Mouse (Mus musculus): ENCODE data around the gene Iqsec1. TPM values are rescaled to one million over a fixed set of nuclear protein-coding genes. Genes with fewer than 3 reads are reported as not detected.

Gene Iqsec1
- total RNA-seq, 2 experiments from 2014 or later, result 63.8 to 111 TPM

DNA sequence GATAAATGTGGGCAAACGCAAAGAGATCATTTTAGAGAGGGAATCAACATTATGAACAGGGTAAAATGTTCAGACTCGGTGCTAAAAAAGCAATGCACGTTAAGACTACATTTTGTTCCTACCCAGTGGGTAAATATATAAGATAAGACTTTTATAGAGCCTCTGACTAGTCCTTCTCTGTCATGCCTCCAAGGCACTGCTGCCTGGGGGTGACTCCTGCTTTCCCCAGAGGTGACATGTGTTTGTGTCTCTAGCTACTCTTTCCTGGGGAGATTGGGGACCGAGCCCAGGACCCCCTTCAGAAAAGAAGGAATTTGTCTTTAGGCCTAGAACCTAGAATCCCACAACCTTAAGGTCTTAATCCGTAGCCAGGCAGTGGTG lies 365.0 kb downstream of the Iqsec1 start:
- Histone ChIP-seq H3K27ac (peak overlapping the region; percentile 92), H3K4me3 (no peak overlapping the region)
- TF ChIP-seq CTCF (IDR thresholded peaks at IDR 0.05), result no peak
- intact Hi-C loops (cut with DNase I), result no loop called here
- no peak for DNase-seq

DNA sequence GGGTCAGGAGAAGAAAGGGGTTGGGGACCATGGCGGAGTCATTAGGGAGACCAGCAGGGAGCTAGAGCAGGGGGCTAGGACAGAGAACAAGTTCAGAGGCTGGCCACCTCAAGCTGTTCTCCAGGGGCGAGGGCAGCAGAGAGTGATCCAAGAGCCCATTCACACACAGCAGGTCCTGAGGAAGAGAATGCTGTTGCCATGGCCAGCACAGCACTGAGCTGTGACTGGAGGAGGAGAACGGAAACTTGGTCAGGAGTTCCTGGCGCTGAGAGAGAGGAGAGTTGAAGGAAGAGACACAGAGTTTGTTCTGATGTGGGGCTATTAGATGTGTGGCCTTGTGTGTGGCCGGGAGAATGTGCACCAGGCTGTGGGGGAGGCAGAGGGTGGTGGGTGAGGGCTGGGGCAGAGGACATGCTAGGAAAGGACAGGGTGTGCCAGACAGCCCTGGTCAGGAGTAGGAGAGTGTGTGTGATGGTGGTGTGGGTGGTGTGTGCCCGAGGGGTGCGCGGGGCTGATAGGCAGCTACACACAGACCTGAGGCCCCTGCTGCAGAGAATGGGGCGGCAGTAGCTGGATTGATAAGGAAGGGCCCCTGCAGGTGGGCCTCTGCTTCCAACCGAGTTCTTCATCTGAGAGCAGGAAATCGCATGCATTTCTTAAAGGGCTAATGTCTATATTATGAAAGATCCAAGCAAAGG lies 365.6 kb downstream of the Iqsec1 start:
- intact Hi-C loops (cut with DNase I), result no loop called here
- Histone ChIP-seq H3K27ac (peak overlapping the region; percentile 92), H3K4me3 (peak overlapping the region; percentile 65)
- DNase-seq, result no peak
- TF ChIP-seq CTCF (IDR thresholded peaks at IDR 0.05), result no peak

DNA sequence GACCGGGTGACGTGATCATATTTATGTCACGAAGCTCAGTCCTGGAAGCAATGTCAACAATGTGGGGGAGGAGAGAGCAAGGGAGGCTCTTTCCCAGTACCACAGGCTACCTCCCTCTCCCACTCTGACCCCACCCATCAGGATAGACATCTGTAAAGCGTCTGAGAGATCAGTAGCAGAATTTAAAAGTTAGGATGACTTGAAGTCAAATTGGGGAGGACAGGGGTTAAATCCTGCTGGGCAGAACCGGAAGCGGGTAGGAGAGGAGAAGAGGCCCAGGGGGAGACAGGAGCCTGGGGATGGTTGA lies 366.9 kb downstream of the Iqsec1 start:
- Histone ChIP-seq H3K4me3 (peak overlapping the region; percentile 65), H3K27ac (peak overlapping the region; percentile 92)
- intact Hi-C loops (cut with DNase I), result no loop called here
- no peak for DNase-seq
- TF ChIP-seq CTCF (IDR thresholded peaks at IDR 0.05), result no peak

DNA sequence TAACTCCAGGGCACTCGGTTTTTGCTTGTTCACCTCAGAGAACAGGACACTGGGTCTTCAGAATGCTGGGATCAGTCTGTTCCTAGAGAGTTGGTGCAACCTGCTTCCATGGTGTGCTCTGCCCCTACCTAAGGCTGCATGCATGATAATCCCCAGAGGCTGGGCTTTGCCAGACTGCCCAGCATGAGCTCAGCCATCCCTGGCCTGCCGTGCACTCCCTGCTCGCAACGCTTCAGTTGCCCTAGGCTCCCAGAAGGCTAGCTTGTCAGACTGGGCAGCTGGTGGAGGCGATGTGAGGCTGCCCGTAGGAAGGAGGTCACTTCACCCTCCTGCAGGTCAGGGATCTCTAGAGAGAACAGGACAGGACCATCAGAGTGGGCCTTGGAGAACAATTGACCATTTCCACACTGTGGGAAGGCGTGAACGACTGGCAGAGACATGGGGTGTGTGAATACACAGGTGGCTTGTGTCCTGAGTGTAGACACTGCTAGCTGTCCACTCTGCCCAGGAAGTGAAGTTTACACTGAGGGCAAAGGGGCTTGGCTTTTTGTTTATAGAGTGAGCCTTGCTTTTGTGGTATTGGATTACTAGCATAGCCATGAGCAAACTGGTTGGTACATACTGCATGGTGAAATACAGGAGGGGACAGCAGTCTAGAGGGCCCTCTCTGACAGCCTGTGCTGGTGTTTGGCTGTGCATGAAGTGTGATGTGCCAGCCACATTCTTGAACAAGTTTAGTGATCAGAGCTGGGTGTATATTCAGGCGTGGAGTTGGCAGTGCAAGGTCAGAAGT lies 367.5 kb downstream of the Iqsec1 start:
- H3K27ac ChIP-seq, result peak overlapping the region; percentile 92
- peak overlapping the region; percentile 65 for H3K4me3 ChIP-seq

DNA sequence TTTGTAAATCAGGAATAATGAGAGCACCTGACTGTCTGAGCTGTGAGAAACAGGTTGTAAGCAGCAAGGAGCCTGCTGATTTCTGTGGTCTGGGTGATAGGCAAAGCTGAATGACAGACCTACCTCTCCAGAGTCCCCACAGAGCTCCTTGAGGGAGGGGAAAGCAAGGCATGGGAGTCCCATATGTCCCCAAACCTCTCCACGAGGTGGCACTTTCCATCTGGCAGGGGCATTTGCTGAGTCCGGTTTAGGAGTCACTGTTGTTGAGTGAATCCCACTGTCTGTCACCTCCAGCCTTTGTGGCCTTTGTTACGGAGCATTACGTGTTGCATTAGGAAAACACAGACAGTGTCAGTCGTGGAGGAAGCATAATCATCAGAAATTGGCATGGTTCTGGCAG lies 368.5 kb downstream of the Iqsec1 start:
- Histone ChIP-seq H3K27ac (peak overlapping the region; percentile 92), H3K4me3 (peak overlapping the region; percentile 65)
- DNase-seq, result no peak
- TF ChIP-seq CTCF (IDR thresholded peaks at IDR 0.05), result no peak
- intact Hi-C loops (cut with DNase I), result no loop called here

More for the DNA sequence above, 367.5 kb downstream of the Iqsec1 start:
- TF ChIP-seq CTCF (IDR thresholded peaks at IDR 0.05), result no peak
- intact Hi-C loops (cut with DNase I), result no loop called here
- DNase-seq, result no peak

DNA sequence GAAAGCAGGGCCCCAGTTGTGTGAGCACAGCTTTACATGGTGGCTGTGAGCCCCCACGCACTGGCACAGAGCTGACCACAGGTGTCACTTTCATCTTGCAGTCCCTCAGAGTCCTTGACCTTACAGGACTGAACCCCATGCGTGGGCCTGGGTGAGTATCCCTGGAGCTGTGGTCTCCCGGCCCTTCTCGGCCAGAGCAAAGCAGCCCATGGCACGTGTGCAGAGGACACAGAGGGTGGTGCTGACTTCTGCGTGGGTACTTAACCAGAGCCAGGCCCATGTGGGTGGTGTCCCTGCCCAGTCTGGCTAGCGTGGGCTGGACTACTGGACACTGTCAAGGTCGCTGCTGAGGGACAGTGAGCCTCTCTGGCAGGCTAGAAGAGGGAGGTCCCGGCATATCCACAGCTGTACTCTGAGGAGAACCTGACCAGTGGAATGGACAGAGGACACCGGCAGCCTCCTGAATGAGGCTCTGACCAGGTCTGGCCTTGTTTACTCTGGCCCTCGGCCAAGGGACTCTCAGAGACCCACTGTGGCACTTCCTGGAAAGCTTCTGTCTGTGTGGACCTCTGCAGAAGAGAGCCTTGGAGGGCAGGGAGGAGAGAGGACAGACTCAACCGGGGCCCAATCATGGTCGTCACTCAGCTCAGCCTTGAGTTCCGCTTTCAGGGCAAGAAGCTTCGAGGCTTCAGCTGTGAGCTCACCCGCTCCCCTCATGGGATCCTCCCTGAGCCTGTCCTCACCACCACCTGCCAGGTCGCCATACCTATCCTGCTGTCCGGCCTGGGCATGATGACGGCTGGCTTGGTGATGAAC lies 369.5 kb downstream of the Iqsec1 start:
- DNase-seq, result peak; percentile 68
- H3K4me3 ChIP-seq, result peak overlapping the region; percentile 65
- no peak for TF ChIP-seq CTCF (IDR thresholded peaks at IDR 0.05)
- peak overlapping the region; percentile 92 for H3K27ac ChIP-seq
- intact Hi-C loops (cut with DNase I), result no loop called here

DNA sequence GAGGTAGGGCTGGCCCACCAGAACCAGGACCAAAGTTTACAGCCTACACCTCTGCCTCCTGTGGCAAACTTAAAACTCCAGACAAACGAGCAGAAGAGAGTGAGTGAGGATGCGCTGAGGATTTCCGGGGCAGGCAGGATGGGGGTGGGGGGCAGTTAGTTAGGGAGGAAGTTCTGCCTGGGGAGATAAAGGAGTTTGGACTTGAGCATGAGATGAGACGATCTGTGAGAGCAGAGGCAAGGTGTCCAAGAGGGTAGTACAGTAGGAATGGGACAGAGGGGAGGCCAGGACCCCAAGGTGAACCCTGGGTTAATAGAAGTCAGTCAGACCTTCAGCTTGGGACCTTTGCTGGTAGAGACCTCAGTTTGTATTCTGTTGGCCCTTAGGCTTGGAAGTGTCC lies 370.2 kb downstream of the Iqsec1 start:
- Histone ChIP-seq H3K4me3 (peak overlapping the region; percentile 65), H3K27ac (peak overlapping the region; percentile 92)
- no peak for DNase-seq
- intact Hi-C loops (cut with DNase I), result no loop called here
- TF ChIP-seq CTCF (IDR thresholded peaks at IDR 0.05), result no peak

DNA sequence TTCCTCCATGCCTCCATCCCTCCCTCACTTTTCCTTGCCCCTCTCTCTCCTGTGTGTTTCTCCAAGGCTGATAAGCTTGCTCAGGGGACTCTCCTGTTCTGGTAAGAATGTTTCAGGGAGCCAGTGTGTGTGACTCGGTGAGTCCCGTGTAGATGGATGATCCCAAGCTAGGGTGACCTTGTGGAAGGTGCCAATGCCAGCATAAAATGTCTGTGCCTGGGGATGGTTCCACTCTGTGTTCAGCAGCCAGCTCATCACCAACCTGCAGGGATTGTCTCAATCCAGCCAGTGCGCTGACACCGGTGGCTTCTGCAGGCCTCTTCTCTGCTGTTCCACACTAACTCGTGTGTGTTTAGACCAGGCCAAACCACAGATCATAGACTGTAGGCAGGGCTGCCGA lies 372.0 kb downstream of the Iqsec1 start:
- TF ChIP-seq CTCF (IDR thresholded peaks at IDR 0.05), result no peak
- H3K27ac ChIP-seq, result peak overlapping the region; percentile 92
- DNase-seq, result no peak
- intact Hi-C loops (cut with DNase I), result no loop called here
- H3K4me3 ChIP-seq, result peak overlapping the region; percentile 50

DNA sequence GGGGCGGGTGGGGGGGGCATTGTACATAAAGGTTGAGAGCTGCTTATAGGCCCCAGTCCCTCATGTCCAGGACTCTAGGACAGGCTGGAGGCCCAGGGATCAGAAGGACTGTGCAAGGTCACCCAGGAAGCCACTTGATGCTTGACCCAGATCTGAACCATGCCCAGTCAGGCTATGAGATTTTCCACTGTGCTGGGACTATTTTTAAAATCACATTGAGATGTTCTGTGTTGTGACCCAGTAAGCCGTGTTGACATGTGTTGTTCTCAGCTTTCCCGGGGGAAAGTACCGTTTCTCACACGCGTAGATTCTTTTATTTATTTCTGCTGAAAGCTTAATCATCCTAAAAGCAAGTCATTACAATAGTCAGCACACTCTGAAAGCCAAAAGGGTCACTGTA lies 372.5 kb downstream of the Iqsec1 start:
- Histone ChIP-seq H3K27ac (peak overlapping the region; percentile 92), H3K4me3 (peak overlapping the region; percentile 50)
- intact Hi-C loops (cut with DNase I), result no loop called here
- no peak for TF ChIP-seq CTCF (IDR thresholded peaks at IDR 0.05)
- DNase-seq, result peak; percentile 77

DNA sequence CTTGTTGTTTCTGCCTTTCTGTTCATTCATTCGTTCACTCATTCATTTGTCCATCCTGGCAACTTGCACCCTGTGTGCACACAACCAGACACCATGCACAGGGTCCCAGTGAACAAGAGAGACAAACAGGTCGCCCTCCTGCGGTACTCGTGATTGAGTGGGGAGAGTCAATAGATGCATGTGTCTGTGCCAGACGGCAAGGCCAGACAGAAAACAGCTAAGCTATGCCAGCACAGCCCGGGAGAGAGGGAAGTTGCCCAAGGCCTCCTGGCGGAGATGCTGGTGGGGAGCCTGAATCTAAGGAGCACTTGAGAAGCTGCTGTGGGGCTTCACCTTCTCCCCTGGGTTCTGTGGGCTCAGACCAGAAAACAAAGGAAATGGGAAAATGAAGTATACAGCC lies 373.1 kb downstream of the Iqsec1 start:
- no peak overlapping the region for H3K4me3 ChIP-seq
- peak; percentile 60 for DNase-seq
- intact Hi-C loops (cut with DNase I), result no loop called here
- peak overlapping the region; percentile 92 for H3K27ac ChIP-seq
- no peak for TF ChIP-seq CTCF (IDR thresholded peaks at IDR 0.05)

DNA sequence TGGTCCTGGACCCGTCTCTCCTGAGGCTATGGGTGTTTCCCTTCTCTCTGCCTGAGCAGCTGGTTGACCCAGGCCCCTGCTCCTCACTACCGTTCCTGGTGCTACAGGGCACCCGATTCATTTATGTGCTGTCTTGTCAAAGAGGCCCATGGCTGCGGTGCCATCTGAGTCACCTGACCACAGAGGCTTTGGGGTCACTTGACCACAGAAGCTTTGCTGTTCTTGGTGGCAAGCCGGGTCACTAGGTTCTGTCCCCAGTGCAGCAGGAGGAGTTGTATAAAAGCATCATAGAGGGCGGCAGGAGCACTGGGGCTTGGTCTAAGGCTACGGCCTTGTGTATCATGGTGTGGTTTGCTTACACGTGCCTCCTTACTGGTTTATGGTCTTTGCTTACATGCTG lies 375.2 kb downstream of the Iqsec1 start:
- intact Hi-C loops (cut with DNase I), result no loop called here
- no peak for DNase-seq
- no peak for TF ChIP-seq CTCF (IDR thresholded peaks at IDR 0.05)
- H3K4me3 ChIP-seq, result no peak overlapping the region
- H3K27ac ChIP-seq, result peak overlapping the region; percentile 92

DNA sequence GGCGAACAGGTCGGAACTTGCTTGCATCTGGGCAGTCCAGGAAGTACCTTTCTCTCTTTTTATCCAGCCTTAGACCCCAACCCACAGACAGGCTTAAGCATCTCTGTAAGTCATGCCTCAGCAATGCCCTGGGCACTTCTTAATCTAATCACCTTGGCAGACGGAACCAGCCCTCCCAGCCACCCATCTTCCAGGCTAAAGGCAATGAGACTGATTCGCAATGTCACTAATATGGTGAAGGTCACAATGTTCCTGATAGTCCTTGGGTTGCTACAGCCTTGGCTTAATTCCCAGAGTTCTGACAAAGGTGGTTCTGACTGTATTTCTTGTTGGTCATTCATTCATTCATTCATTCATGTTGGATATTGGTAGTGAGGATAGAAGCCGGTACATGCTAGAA lies 378.2 kb downstream of the Iqsec1 start:
- H3K4me3 ChIP-seq, result no peak overlapping the region
- no peak for TF ChIP-seq CTCF (IDR thresholded peaks at IDR 0.05)
- intact Hi-C loops (cut with DNase I), result no loop called here
- no peak for DNase-seq
- peak overlapping the region; percentile 56 for H3K27ac ChIP-seq

DNA sequence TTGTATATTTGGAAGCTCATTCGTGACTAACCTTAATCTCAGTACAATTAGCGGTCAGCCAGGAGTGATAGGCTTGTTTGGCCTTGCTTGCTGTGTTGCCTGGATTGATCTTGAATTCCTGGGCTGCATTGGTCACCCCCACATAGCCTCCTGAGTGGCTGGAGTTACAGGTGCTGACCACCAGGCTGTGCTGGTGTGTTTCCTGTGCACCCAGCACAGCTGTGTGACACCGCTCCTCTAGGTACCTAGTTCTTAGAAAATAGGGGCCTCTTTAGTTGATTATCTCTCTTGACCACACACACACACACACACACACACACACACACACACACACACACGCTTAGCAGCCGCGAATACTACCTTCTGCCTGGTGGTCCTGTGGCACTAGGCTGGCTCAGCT lies 380.3 kb downstream of the Iqsec1 start:
- Histone ChIP-seq H3K4me3 (no peak overlapping the region; the same call in 1 of the 2 replicates), H3K27ac (peak overlapping the region; percentile 62)
- peak; percentile 66 for TF ChIP-seq CTCF (IDR thresholded peaks at IDR 0.05)
- DNase-seq, result no peak
- intact Hi-C loops (cut with DNase I), result no loop called here

Measured in gastrocnemius, adult 2 months (tissue).